Mouse (Mus musculus): ENCODE data around the gene Hap1. TPM values are rescaled to one million over a fixed set of nuclear protein-coding genes. Genes with fewer than 3 reads are reported as not detected.

Gene Hap1
- total and polyA plus RNA-seq, 2 experiments from 2014 or later: 395 to 530 TPM

DNA sequence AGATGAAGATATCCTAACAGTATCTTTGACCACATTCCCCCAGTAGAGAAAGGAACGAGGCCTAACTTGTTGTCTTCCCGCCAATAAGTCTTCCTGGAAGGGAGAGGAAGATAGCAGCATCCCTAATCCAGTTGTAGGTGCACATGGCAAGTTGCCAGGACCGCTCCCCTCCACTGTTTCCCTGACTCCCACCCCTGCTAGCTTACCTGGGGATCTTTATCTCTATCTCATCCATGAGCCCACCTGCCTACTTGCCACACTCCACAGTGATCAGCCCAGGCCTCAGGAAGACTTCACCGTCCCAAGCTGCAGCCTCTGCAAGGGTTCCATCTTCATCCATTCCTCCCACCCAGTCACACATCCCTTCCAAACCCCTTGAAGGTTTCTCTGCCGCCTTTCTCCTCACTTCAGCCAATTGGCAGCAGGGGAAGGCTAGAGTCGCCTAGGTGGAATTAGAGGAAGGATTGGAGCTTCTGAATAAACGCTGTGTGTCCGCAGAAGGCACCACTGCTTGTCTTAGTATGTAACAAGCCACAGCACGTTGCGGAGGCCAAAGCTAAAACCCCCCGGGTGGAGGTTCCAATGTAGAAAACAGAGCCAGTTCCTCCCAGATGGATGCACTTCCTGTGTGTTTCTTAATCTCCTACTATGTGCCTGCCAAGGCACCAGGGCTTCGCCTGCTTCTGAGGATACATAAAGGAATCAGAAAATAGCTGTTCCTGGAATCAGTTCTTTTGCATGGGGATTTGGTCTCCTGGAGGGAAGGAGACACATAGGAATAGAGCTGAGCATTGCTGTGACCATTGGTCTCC lies 44.0 kb upstream of the Hap1 start:
- ATAC-seq: no peak

DNA sequence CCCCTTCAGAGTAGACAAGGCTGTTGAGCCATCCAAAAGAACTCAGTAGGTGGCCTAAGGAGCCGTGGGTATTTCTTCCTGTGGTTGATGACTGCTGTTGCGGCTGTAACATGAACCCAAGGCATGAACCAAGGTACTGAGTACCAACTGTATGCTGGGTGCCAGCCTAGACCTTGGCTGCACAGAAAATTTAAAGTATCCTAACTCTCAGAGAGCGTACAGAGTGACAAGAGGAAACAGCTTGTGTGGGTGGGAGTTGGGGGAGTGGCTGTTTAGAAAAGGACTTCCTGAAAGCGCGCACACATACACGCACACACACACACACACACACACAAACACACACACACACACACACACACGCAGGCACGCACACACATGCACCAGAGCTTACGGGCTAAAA lies 43.4 kb upstream of the Hap1 start:
- WGBS: 74% methylated on average over 9 of the region's 9 CpGs
- H3K4me2 ChIP-seq (ENCODE audit: low read depth, low read length): no peak overlapping the region
- no peak for ATAC-seq

More for the DNA sequence above, 44.0 kb upstream of the Hap1 start:
- Histone ChIP-seq H3K4me2 (ENCODE audit: low read depth, low read length) (no peak overlapping the region), H3K27me3 (ENCODE audit: insufficient read depth, low read length) (no peaks in the 10 kb centered on the region), H3K4me3 (ENCODE audit: low read length) (no peak overlapping the region), H3K9me3 (ENCODE audit: low read length) (no peaks in the 10 kb centered on the region), H3K27ac (no peak overlapping the region), H3K4me1 (ENCODE audit: insufficient read depth, low read length) (peaks cover 19% of the 10 kb centered on the region), H3K36me3 (ENCODE audit: insufficient read depth, low read length) (no peaks in the 10 kb centered on the region), H3K9ac (replicated peaks; ENCODE audit: low read length) (no peak overlapping the region)
- TF ChIP-seq CTCF (IDR thresholded peaks at IDR 0.05; ENCODE audit: low read depth): no peak
- WGBS: 71% methylated on average over 12 of the region's 12 CpGs
- no peak for DNase-seq (ENCODE audit: low spot score)

DNA sequence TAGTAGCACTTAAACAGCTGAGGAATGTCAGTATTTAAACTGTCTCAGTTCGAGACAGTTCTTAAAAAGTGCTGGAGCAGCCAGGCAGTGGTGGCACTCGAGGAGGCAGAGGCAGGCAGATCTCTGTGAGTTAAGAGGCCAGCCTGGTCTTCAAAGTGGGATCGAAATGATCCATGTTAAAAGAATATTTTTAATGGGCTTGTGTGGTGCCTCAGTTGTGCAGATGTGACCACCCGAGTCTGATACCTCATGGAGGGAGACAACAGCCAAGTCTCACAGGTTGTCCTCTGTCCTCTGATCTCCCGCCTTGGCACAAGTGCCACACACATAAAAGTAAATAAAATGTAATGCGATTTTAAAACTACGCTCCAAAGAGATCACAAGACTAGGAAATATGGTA lies 42.6 kb upstream of the Hap1 start:
- H3K9me3 ChIP-seq (ENCODE audit: low read length): no peaks in the 10 kb centered on the region
- no peaks in the 10 kb centered on the region for H3K36me3 ChIP-seq (ENCODE audit: insufficient read depth, low read length)
- no peak overlapping the region for H3K4me3 ChIP-seq (ENCODE audit: low read length)
- H3K27ac ChIP-seq: peak overlapping the region; percentile 27; the same call in 1 of the 2 replicates
- no peaks in the 10 kb centered on the region for H3K27me3 ChIP-seq (ENCODE audit: insufficient read depth, low read length)
- no peak overlapping the region for H3K9ac ChIP-seq (replicated peaks; ENCODE audit: low read length)
- no peak for ATAC-seq
- TF ChIP-seq CTCF (IDR thresholded peaks at IDR 0.05; ENCODE audit: low read depth): no peak
- H3K4me2 ChIP-seq (ENCODE audit: low read depth, low read length): peak overlapping the region; percentile 58; the same call in 1 of the 2 replicates
- WGBS: 95% methylated on average over 7 of the region's 7 CpGs
- peaks cover 21% of the 10 kb centered on the region for H3K4me1 ChIP-seq (ENCODE audit: insufficient read depth, low read length)
- DNase-seq (ENCODE audit: low spot score): no peak

More for the DNA sequence above, 43.4 kb upstream of the Hap1 start:
- H3K36me3 ChIP-seq (ENCODE audit: insufficient read depth, low read length): no peaks in the 10 kb centered on the region
- no peak overlapping the region for H3K4me3 ChIP-seq (ENCODE audit: low read length)
- peaks cover 19% of the 10 kb centered on the region for H3K4me1 ChIP-seq (ENCODE audit: insufficient read depth, low read length)
- no peaks in the 10 kb centered on the region for H3K9me3 ChIP-seq (ENCODE audit: low read length)
- no peaks in the 10 kb centered on the region for H3K27me3 ChIP-seq (ENCODE audit: insufficient read depth, low read length)
- TF ChIP-seq CTCF (IDR thresholded peaks at IDR 0.05; ENCODE audit: low read depth): no peak
- no peak overlapping the region for H3K27ac ChIP-seq
- DNase-seq (ENCODE audit: low spot score): no peak
- no peak overlapping the region for H3K9ac ChIP-seq (replicated peaks; ENCODE audit: low read length)

DNA sequence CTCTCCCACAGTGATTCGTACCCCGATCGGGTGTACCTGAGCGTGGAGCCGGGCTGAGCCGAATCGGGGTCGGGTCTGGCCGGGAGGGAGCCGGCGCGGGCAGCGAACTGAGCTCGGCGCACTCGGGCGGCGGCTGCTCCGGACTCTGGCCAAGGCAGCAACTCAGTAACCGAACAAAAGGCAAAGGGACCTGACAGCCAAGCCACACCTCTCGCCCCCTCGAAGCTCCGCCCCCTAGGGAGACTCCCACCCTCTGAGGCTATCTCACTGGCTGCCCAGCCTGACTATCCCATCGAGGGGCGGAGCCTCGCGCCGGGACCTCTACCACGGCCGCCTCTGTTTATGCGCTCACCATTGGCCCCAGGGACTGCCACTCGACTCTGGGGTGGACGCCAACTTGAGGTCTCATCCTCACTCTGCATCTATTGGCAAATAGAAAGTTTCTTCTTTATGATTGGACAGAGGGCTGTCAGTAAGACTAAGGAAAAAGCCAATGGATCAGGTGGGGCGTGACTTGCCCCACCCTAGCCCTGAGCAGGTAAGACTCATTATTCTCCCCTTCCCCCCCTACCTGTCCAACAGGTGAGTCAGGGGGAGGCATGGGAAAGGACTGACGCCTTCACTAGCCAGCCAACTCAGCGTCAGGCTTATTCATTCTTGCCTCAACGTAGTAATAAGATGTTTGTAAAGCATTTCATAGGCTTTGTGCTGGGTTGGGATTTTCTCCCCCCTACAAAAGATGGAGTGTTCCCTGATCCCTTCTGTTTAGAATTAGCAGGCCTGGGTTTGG lies 41.9 kb upstream of the Hap1 start, which contains the start of gene Jup:
TSS of gene Jup (minus strand) at position 164 of the 790 bp plus-strand sequence.
- peak within 1 kb of the TSS; percentile 87 for H3K27ac ChIP-seq
- no peaks in the 10 kb centered on the region for H3K36me3 ChIP-seq (ENCODE audit: insufficient read depth, low read length)
- peak; percentile 100 for DNase-seq (ENCODE audit: low spot score)
- TF ChIP-seq CTCF (IDR thresholded peaks at IDR 0.05; ENCODE audit: low read depth): no peak; the same call in 1 of the 2 replicates
- no peaks in the 10 kb centered on the region for H3K9me3 ChIP-seq (ENCODE audit: low read length)
- H3K27me3 ChIP-seq (ENCODE audit: insufficient read depth, low read length): no peaks in the 10 kb centered on the region
- H3K9ac ChIP-seq (replicated peaks; ENCODE audit: low read length): peak within 1 kb of the TSS; percentile 77
- 2% methylated on average over 34 of the region's 37 CpGs for WGBS
- peak within 1 kb of the TSS; percentile 58 for H3K4me2 ChIP-seq (ENCODE audit: low read depth, low read length)
- ATAC-seq: peak; percentile 99
- H3K4me1 ChIP-seq (ENCODE audit: insufficient read depth, low read length): peaks cover 24% of the 10 kb centered on the region
- H3K4me3 ChIP-seq (ENCODE audit: low read length): peak within 1 kb of the TSS; percentile 75

DNA sequence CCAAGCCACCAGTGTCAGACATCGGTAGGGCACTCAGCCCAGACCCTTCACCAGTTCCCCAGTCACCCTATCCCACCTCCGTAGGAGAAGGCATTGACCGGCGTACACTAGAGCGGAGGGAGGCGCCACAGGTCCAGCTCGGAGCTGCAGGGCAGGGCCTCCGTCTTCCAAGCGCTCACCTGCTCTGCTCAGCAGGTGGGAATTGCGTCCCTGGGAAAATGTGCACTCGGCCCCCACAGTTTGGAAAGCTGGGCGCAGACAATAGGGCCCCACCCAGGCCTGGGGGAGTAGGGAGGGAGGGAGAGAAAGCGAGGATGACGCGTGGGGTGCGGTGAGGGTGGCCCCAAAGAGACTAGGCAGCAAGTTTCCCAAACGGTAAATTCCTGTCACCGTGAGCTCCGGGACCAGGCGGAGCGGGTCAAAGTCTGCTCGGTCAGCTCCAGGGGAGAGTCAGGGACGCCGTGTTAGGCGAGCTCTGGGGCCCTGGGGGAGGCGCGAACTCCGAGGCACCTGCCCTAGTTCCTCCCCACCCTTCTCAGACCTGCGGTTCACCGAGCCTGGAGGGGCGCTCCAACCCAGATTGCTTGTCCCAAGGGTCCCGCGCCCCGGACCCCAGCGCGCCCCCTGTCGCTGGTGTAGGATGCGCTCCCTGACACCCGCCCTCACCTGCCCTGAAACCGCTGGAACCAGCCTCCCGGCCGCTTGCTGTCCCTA lies 41.1 kb upstream of the Hap1 start:
- peak overlapping the region; percentile 87 for H3K27ac ChIP-seq
- H3K9ac ChIP-seq (replicated peaks; ENCODE audit: low read length): peak overlapping the region; percentile 77
- peak overlapping the region; percentile 58 for H3K4me2 ChIP-seq (ENCODE audit: low read depth, low read length)
- H3K36me3 ChIP-seq (ENCODE audit: insufficient read depth, low read length): no peaks in the 10 kb centered on the region
- no peaks in the 10 kb centered on the region for H3K9me3 ChIP-seq (ENCODE audit: low read length)
- DNase-seq (ENCODE audit: low spot score) (peak; percentile 28), ATAC-seq (peak; percentile 3; the same call in 1 of the 2 replicates)
- H3K4me1 ChIP-seq (ENCODE audit: insufficient read depth, low read length): peaks cover 24% of the 10 kb centered on the region
- WGBS: 2% methylated on average over 37 of the region's 42 CpGs
- no peaks in the 10 kb centered on the region for H3K27me3 ChIP-seq (ENCODE audit: insufficient read depth, low read length)
- peak; percentile 66 for TF ChIP-seq CTCF (IDR thresholded peaks at IDR 0.05; ENCODE audit: low read depth)
- H3K4me3 ChIP-seq (ENCODE audit: low read length): peak overlapping the region; percentile 75

All from hindbrain, postnatal 0 days (tissue).